Mouse (Mus musculus): Measurements from ENCODE around the gene Dlx4. TPM values are rescaled to one million over a fixed set of nuclear protein-coding genes. Genes with fewer than 3 reads are reported as not detected.

Dlx4 gene
- total RNA-seq, 1 experiment from 2014 or later, result not detected

Other genes with a start within 250 kb of the Dlx4 start
- gene Col1a1, start 210.0 kb downstream of the Dlx4 start, total RNA-seq (2017), result not detected in 2 replicates
- gene Hils1, start 178.7 kb downstream of the Dlx4 start, total RNA-seq (2017), result not detected in 2 replicates
- gene Sgca, start 169.9 kb downstream of the Dlx4 start, total RNA-seq (2017), result not detected in 2 replicates
- 159 and 240 TPM in 2 replicates for gene Ppp1r9b, start 155.2 kb downstream of the Dlx4 start, total RNA-seq (2017)
- 2.6 and 6.1 TPM in 2 replicates for gene Samd14, start 136.4 kb downstream of the Dlx4 start, total RNA-seq (2017)
- gene Pdk2, start 104.9 kb downstream of the Dlx4 start, total RNA-seq (2017), result 3.3 and 4.1 TPM in 2 replicates
- 2.5 and 4.6 TPM in 2 replicates for gene Itga3, start 69.5 kb downstream of the Dlx4 start, total RNA-seq (2017)
- gene Dlx3, start 26.1 kb downstream of the Dlx4 start, total RNA-seq (2017), result 0.25 TPM in 1 of 2 replicates, not detected in the other
- 0.56 TPM in 1 of 2 replicates, not detected in the other for gene Tac4, start 115.3 kb upstream of the Dlx4 start, total RNA-seq (2017)
- 81.0 and 90.4 TPM in 2 replicates for gene Kat7, start 164.0 kb upstream of the Dlx4 start, total RNA-seq (2017)
- gene Fam117a, start 190.8 kb upstream of the Dlx4 start, total RNA-seq (2017), result 84.4 and 149 TPM in 2 replicates
- 35.8 and 44.6 TPM in 2 replicates for gene Slc35b1, start 238.4 kb upstream of the Dlx4 start, total RNA-seq (2017)

Measured in hematopoietic stem cell, adult 5-6 weeks (primary cell).